Mouse (Mus musculus) thymus, adult 2 months (tissue): ENCODE measurements around the gene Sertad4.

ENCODE experiments used
- CTCF ChIP-seq: fragments of 200-500 bp; IDR thresholded peaks from 2 replicates; pipeline ENCODE4 v1.5.1; 2012; ENCODE audit warnings: mild to moderate bottlenecking, control low read depth, low read length, moderate library complexity, borderline replicate concordance; ENCODE audit not compliant: control insufficient read depth, poor library complexity, insufficient read depth; ENCODE audit errors: extremely low read depth
- POLR2A ChIP-seq: fragments of 200-500 bp; IDR thresholded peaks from 2 replicates; pipeline ENCODE4 v1.6.1; 2012; ENCODE audit warnings: mild to moderate bottlenecking, low read length, control low read depth, moderate library complexity; ENCODE audit not compliant: control insufficient read depth, poor library complexity, insufficient read depth; ENCODE audit errors: extremely low read depth

DNA sequence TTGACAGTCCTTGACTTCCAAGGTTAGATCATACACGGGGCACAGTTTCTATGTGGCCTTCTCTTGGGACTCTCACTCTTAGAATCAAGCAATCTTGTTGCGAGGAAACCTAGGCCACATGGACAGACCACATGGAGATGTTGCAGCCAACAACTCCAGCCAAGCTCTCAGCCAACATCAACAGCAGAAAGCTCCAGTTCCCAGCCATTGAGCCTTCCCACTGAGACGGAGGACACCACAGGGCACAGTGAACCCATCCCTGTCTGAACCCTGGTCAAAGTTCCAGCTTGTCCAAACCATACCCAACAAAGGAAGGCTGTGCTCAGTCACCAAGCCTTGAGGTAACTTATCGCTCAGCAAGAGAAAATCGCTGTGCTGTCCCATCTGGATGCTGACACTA, 37.2 kb downstream of the Sertad4 start:
- no peak for TF ChIP-seq CTCF
- TF ChIP-seq POLR2A: no peak
